Mouse (Mus musculus) layer of hippocampus, adult 8-10 months (tissue): ENCODE data around the gene Magi1. TPM values are rescaled to one million over a fixed set of nuclear protein-coding genes. Genes with fewer than 3 reads are reported as not detected.

ENCODE experiments used
- DNase-seq, 2 experiments: peaks; one replicate each; pipeline ENCODE4 v3.0.0; 2022; ENCODE audit warnings: low spot score in 2 of 2
- total RNA-seq, 4 experiments: library from RNA; stranded (reverse); gene quantifications; 2 replicates each; pipeline ENCODE4 v1.2.4; 2022

The Magi1 gene
- total RNA-seq, 4 experiments from 2014 or later, result 48.5 to 57.3 (median 49.5) TPM

GRCm38 (mm10) chr6:93737083-93737482 is 546.6 kb downstream of the Magi1 start:
- DNase-seq, result no peak

GRCm38 (mm10) chr6:93736071-93736470 is 547.6 kb downstream of the Magi1 start:
- DNase-seq, result no peak

GRCm38 (mm10) chr6:93733800-93734199 is 549.9 kb downstream of the Magi1 start:
- no peak for DNase-seq

DNA sequence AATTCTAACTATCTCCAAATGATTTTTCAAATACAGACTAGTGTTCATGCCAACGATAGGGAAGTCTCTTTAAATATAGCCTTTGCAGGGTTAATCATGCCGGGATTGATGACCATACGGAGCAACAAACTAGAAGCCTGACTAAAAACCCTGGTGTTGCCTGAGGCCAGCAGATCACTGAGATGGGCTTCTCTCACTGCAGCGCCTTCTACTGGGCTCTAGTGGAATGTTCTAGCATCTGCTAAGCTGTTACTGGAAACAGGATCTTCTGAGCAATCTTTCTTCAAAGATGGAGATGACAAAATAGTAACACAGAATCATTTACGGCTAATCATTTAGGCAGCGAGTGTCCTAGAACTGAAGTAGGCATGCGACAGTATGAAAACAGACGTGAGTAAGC is 554.0 kb downstream of the Magi1 start:
- no peak for DNase-seq

DNA sequence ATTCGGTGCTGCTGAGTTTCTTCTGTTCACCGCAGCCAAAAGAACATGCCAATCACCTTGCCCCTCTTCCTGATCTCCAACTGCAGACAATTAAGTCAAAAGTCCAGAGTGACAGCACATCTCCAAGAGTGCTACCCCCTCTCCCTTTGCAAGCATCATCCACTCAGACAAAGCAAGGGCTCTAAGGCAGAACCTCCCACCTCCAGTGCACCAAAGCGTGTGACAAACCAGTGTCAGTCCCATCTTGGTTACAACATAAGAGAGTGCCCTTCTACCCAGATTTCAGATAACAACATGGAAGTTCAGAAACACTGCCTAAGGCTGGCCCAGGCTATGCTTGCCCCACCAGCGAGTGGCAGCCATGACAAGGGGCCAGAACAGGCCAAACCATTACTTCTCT is 554.9 kb downstream of the Magi1 start:
- no peak for DNase-seq

- no peak for DNase-seq
Observed at GRCm38 (mm10) chr6:93727630-93728178, 556.0 kb downstream of the Magi1 start.

GRCm38 (mm10) chr6:93726829-93727455 is 556.8 kb downstream of the Magi1 start:
- DNase-seq, result no peak

- DNase-seq, result no peak
Observed at GRCm38 (mm10) chr6:93726121-93726520, 557.6 kb downstream of the Magi1 start.

GRCm38 (mm10) chr6:93724749-93725148 is 559.0 kb downstream of the Magi1 start:
- DNase-seq, result no peak

- DNase-seq, result no peak
Observed at GRCm38 (mm10) chr6:93723226-93723625, 560.5 kb downstream of the Magi1 start.

DNA sequence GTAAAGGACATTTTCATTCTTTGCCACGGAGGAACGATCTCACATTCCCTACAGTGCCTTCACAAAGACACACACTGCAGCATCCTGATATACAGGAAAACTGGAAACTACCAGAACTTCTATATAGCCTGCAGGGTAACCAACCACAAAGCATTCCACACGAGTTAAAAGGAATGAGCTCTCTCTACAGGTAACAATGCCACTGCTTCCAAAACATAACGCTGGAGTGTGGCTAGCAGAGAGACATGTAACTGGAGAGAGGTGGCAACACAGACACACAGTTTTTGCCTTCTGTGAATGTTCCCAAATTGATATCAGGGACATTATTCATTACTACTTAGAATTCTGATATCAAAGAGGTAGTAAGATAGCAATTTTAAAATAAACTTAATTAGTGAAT is 564.2 kb downstream of the Magi1 start:
- DNase-seq, result no peak

DNA sequence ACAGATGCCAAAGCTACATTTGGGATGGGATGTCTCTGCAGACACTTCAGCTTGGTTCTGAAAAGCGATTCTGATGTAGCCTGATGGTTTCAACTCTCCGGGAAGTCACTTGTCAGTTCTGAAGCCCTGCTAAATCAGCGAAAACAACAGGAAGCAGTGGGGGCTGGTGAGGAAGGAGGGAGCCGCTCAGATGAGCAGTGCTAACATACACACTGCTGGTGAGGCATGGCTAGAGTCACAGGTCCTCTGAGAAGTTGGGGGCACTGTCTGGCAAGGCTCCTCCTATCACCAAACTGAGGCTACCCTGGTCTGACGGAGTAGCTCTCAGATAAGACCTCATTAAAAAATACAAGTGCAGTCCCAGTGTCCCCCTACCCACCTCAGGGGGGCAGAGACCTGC is 565.3 kb downstream of the Magi1 start:
- no peak for DNase-seq

GRCm38 (mm10) chr6:93717826-93718375 is 565.8 kb downstream of the Magi1 start:
- no peak for DNase-seq

DNA sequence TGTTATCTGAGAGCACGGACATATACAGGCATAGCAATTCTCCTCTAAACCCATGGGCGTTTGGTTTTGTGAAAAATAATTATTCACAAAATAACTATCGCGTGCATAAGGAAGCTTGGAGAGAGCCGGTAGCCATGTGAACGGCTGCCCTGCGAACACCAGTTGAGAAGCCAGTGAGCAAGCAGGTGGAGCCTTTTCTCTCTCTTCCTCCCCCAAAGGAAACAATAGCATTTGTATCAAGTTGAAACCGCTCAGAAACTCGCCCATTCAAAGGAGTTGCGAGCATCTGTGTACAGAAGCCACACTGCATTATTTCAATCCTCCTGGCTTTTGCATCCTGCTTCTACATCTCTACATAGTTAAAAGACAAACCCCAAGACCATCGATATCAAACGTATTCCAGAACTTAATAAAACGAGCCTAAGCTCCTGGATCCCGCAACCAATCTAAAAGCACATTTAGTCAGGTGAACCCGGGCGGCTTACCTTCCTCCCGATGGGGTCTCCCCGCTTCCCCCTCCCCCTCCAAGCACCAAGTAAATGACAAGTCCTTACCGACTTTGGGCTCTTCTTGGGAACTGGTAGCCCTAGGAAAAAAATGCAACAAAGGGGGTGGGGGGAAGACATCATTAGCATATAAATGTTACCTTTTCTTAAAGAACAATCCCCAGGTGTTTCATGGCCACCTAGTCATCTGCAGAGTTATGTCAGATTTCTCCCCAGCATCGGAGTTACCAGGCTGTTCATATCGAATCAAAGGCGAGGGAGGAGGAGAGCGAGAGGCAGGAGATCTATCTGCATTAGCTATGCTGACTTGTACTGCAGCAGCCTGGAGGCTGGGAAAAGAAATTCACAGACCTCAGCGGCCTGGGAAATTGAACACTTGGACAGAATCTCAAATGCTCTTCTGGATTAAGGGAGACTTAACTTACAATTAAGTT is 566.8 kb downstream of the Magi1 start:
- DNase-seq, result no peak

DNA sequence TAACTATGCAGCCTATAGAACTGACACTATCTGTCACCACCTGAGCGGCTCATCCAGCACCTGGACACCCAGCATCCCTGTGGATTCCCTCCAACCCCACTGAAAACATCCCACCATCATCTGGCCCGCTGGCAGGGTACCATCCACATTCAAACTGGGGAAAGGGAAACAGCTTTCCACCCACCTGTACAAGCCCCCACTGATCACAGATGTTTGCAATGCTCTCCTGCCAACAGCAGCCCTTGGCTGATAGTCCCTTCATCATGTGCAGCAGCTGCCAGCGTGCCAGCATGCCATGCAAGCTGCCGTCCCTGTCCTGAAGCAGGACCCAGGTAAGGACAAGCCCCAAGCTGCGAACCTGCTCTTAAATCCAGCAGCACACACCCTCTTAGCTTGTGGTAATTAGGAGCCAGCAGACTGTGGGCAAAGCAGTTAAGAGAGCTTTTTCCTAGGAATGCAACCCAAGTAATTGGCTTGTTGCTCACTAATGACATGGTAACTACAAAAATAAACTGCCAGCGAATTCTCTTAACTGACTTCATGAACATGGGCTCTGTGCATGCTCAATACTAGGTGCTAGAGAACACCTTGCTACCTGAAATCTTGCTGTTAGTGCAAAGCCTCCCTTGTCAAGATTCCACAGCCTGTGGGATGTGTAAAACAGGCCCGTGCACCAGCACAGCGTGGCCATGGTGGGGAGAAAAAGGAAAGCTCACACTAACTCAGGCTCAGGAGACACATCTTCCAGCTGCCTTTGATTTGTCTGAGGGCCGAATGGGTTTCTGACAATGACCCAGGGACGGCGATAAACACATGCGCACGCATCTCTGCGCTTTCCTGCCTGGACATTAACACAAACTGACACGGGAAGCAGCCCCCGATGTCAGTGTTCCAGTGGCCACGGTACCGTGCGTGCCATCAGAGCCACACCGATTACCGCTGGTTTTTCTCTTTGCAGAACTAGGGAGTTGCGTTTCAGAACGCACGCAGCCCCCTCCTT is 568.2 kb downstream of the Magi1 start:
- no peak for DNase-seq

DNA sequence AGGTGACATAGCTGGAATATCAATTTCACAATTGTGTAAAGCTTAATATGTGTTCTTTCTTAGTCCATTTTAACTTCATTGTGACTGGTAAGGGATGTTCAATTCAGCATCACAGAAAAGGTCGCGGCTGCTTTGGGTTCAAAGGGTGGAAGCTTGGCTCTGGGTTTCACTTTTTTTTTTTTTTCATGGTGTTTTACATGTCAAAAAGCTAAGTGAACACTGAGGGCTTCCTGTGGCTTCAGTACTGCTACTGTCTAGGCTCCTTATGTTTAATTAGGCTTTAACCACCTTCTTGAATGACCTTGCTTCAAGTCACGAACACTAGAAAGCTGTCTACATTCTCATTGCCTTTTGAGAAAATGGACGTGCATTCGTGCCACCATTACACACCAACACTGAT is 579.4 kb downstream of the Magi1 start:
- DNase-seq, result no peak

DNA sequence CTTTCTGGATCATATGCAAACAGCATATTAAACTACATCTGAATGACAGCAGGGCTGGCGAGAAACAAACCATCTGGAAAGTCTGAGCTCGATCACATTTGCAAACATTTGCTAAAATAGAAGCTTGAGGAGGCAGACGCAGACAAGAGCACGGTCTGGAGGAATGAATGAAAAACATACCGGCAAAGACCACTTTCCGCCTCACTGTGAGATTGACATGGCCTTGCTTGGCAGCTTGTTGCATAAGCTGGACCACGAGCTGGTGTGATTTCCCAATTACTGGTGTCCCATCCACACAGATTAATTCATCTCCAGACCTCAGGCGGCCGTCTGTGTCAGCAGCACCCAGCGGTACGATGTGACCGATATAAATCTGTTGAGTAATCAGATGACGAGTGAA is 584.3 kb downstream of the Magi1 start:
- peak in 1 of 2 experiments; percentile 59 for DNase-seq

- DNase-seq, result no peak
Observed at GRCm38 (mm10) chr6:93697956-93698355, 585.8 kb downstream of the Magi1 start.

GRCm38 (mm10) chr6:93678766-93679165 is 605.0 kb downstream of the Magi1 start:
- no peak for DNase-seq

DNA sequence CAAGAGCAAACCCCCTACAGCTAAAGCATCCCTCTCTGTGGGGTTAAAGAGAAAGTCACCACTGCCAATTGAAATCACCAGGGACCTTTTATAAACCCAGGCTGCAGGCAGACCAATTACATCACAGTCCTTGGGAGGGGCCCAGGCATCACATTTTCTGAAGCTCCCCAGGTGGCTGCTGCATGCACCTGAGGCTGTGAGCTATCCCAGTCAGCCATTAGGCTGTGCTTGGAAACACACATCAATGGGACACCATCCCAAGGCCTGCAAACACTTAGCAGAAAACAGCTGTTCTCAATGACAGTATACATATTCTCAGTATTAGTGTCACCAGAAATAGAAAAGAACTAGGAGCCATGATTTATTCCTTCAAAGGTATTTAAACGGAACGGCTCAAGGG is 617.0 kb downstream of the Magi1 start:
- DNase-seq, result no peak
